Mouse (Mus musculus): Measurements from ENCODE around the gene Sv2c.

The Sv2c gene

GRCm38 (mm10) chr13:95941861-95942260 is 190.5 kb downstream of the Sv2c start:
- no peak for DNase-seq

DNA sequence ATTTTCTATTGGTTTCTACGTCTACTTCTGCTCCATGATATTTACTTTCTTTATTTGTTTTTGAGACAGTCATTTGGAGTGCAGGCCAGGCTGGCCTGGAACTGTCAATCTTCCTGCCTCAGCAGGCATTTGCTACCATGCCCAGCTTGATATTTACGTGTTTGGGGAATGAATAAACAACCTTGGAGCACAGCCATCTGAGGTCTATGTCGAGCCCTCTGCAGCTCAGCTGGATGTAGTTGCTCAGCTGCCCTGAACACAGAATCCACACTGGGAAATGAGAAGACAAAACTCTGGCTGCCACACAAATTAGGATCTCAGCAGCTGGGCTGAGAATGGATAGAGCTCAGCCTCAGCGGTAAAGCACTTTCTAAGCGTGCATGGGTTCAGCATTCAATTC is 191.6 kb downstream of the Sv2c start:
- DNase-seq: no peak

DNA sequence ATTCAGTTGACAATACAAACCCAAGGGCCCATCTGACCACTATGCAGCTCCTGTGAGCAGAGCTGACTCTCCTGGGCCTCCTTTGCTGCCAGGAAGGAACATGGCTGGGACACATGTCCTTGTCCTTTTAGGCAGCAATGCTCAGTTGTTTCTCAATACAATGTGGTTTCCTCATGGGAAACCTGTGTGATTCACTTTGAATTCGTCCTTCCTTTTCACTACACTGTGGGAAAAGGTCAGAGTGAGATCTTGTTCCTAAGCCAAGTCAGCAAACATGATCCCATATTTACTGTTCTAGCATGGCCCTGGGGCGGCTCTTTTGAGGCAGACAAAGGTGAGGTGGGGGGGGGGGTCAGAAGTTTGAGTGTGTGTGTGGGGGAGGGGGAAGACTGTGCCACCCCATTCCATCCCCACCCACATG is 208.2 kb downstream of the Sv2c start:
- DNase-seq: no peak

DNA sequence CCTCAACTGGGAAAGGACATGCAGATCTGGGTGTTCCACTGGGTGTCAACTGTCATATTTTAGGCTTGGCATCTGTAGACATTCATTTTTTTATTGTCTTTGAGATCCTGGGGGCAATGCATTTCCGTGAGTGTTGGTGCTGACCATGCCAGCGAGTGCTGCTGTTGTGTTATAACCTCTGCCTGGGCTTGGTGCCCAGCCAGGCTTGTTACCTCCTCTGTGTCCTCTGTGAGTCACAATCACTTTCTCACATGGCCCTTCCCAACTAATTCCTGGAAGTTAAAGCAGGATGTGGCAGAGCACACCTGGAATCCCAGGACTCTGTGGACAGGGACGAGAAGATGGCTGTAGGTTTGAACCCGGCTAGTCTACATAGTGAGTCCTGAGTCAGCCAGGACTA is 209.8 kb downstream of the Sv2c start:
- DNase-seq: no peak

GRCm38 (mm10) chr13:95918624-95919284 is 213.6 kb downstream of the Sv2c start:
- no peak for DNase-seq

GRCm38 (mm10) chr13:95913046-95913406 is 219.4 kb downstream of the Sv2c start:
- no peak for DNase-seq

DNA sequence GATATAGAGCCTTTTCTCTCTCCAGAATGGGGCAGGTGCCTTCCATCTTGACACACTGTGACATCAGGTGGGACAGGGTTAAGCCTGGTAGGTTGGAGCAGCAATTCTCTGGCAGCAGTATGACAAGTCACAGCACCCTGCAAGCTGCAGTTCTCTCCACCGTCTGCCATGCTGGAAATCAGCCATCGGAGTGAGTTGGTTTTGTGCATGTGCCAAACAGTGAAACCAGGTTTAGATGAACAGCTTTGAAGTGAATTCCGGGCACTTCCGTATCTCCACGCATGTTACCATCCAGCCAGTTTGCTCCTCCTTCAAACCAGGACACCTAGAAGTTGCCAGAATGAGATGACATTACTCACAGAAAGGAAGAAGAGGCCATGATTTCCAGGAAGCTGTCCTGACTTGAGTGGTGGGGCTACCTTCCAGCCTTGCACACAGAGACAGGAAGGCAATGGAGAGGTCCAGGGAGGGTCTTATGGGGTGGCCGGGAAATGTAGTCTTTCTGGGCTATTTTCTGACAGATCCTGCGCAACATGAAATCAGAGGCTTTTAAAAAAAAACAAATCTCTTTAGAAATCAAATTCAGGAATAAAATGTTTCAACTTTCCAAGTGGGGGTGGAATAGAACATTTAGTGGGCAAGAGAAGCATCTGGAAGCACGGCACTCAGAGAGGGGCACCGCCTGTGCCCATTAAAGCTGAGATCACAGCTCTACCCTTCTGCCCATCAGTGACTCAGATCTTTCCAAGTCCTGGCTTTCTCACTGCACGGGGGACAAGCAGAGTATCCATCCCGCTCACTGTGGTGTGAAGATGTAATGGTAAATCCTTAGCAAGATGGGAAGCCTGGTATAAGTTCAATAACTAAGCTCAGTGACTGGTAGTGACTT is 220.0 kb downstream of the Sv2c start:
- DNase-seq: peak; percentile 94

GRCm38 (mm10) chr13:95910270-95910669 is 222.1 kb downstream of the Sv2c start:
- DNase-seq: peak; percentile 34

GRCm38 (mm10) chr13:95909244-95909643 is 223.1 kb downstream of the Sv2c start:
- no peak for DNase-seq
